In genomic region chr19:29483386-29483785, GRCm38 (mm10) we compare ENCODE assay signal across 24 mouse cellular contexts. TPM values are rescaled to one million over a fixed set of nuclear protein-coding genes. Genes with fewer than 3 reads are reported as not detected.
DNase-seq lines count a peak whose midpoint lies in the region; ATAC-seq and TF ChIP-seq lines count a peak whose summit lies in the region.
"Had no signal": no experiment of that assay in that cellular context is flagged by ENCODE, and none has a peak within 500 bp of the region (broad histone marks: within the 10 kb centered on the region; RNA-seq: fewer than 3 reads in every experiment).

No protein-coding gene starts in this region.

- in situ Hi-C loops in Patski (cut with MboI; ENCODE audit: low pct_unique_long_range_greater_than_20kb) = no loop called here

- CTCF ChIA-PET in Patski (lab: Charles Lee) = no interaction called here

- peak; percentile 43 for DNase-seq in gastrocnemius, postnatal 14 days
- no peak for DNase-seq in gastrocnemius, postnatal 4 days (ENCODE audit: low spot score in 2 of 2)
- DNase-seq in Muller cell, postnatal 12 days (ENCODE audit: inconsistent ontology term) = peak; percentile 77
- DNase-seq in Patski (ENCODE audit: low read depth, low spot score) = no peak
- DNase-seq in gastrocnemius, postnatal 25 days = peak; percentile 55
- DNase-seq in lung, postnatal 4 days = no peak
- DNase-seq in right cerebral cortex, postnatal 36 days (ENCODE audit: low spot score in 2 of 2) = no peak
- DNase-seq: adrenal gland, adult 2 months; adrenal gland, postnatal 14 days; cerebellum, adult 11 months; cerebellum, adult 2 months; cerebellum, postnatal 10 days; cerebellum, postnatal 36 days; embryo, embryonic 11 days; heart, adult 2 months; heart, postnatal 14 days; heart, postnatal 4 days had no signal

- POLR2A ChIA-PET in Patski (lab: Charles Lee) = interaction anchor here (1.4 kb wide), 1 partner anchor 15 kb away, joined by 4 read pairs; no protein-coding TSS in a partner anchor

- ATAC-seq in Patski = peak; percentile 21
- ATAC-seq in CD4-positive, CD25-positive, alpha-beta regulatory T cell, adult 4 months = no peak
- ATAC-seq: forebrain, embryonic 15.5 days; hindbrain, postnatal 0 days; inflammation-experienced regulatory T-cells, adult 6 months had no signal

- intact Hi-C loops in gastrocnemius, postnatal 14 days (cut with DNase I; ENCODE audit: low total_unique reads) = no loop called here

- H3K27me3 ChIP-seq in Patski = no peaks in the 10 kb centered on the region
- H3K27me3 ChIP-seq: embryonic facial prominence, embryonic 13.5 days; forebrain, embryonic 12.5 days; forebrain, embryonic 15.5 days; heart, embryonic 13.5 days had no signal

- no peak for TF ChIP-seq CTCF in Patski (IDR thresholded peaks at IDR 0.05)

RNA-seq across cellular contexts. Expression of gene Ric1, which starts 38.7 kb away (rescaled TPM):
- total RNA-seq in gastrocnemius, postnatal 14 days (2021) = 10 to 100 TPM; 24.2 to 26.1 TPM
- 10 to 100 TPM; 34.2 to 40.2 TPM for total RNA-seq in gastrocnemius, postnatal 4 days (2021)
- 28.8 TPM for polyA plus RNA-seq in Patski (2021)
- 10 to 100 TPM; 22.5 to 23.8 TPM for total RNA-seq in gastrocnemius, postnatal 25 days (2021)
- polyA plus RNA-seq in CD4-positive, CD25-positive, alpha-beta regulatory T cell, adult 4 months (2017; shearing (Covaris generic)) = 10 to 100 TPM in 1 of 2 experiments, 1 to 10 TPM in 1; 6.3 to 12.6 TPM

Comparison
In these comparisons a context has a peak if more than half of its experiments do, and no peak if none do; other contexts are left out.
1. DNase-seq: peak in gastrocnemius, postnatal 14 days (single experiment), Muller cell, postnatal 12 days (single experiment) and gastrocnemius, postnatal 25 days (single experiment); none in gastrocnemius, postnatal 4 days (0 of 2), Patski (single experiment), lung, postnatal 4 days (0 of 2) and right cerebral cortex, postnatal 36 days (0 of 2).